Mouse (Mus musculus) neutrophil, adult 5-6 weeks (primary cell): ENCODE results near the gene Ap1b1. TPM values are rescaled to one million over a fixed set of nuclear protein-coding genes. Genes with fewer than 3 reads are reported as not detected.
"Not testable (repeated sequence)": the region's sequence is repeated elsewhere in the genome, so short reads cannot be mapped to it uniquely, and the experiment has no call there.

Experiments used
- ATAC-seq: fragments of 151-379, 151-347 bp; 2 replicates; pipeline ENCODE4 v1.8.0; 2017; ENCODE audit warnings: mild to moderate bottlenecking, moderate TSS enrichment; ENCODE audit not compliant: insufficient number of reproducible peaks, poor library complexity, low FRiP score, severe bottlenecking; ENCODE audit errors: extremely low read depth
- total RNA-seq: library from RNA; stranded (forward); fragments of 200-1000 nt; gene quantifications from 2 replicates; pipeline ENCODE4 v1.2.3, GENCODE M21; 2017

Gene Ap1b1
- total RNA-seq, 1 experiment from 2014 or later, result 37.9 TPM

- ATAC-seq, result not testable (repeated sequence)
Observed at GRCm38 (mm10) chr11:5076843-5077242, 90.2 kb downstream of the Ap1b1 start.

GRCm38 (mm10) chr11:5089147-5089546, 102.5 kb downstream of the Ap1b1 start:
- ATAC-seq, result no peak

- 0 out of 2 replicates have a peak, but pooled peaks have one; percentile 30 for ATAC-seq
Observed at GRCm38 (mm10) chr11:5091706-5092105, 105.1 kb downstream of the Ap1b1 start.

Other genes with a start within 250 kb of the Ap1b1 start
- gene Cabp7, start 240.0 kb upstream of the Ap1b1 start, total RNA-seq, result 0.12 TPM in 1 of 2 replicates, not detected in the other
- gene Nf2, start 137.3 kb upstream of the Ap1b1 start, total RNA-seq, result 44.2 and 44.3 TPM in 2 replicates
- 10.1 and 10.9 TPM in 2 replicates for gene Nipsnap1, start 112.9 kb upstream of the Ap1b1 start, total RNA-seq
- gene Thoc5, start 91.5 kb upstream of the Ap1b1 start, total RNA-seq, result 39.8 and 48.9 TPM in 2 replicates
- gene Nefh, start 38.8 kb upstream of the Ap1b1 start, total RNA-seq, result 0.47 TPM in 1 of 2 replicates, not detected in the other
- gene Rasl10a, start 71.3 kb downstream of the Ap1b1 start, total RNA-seq, result 1.6 and 1.9 TPM in 2 replicates
- gene Gas2l1, start 78.5 kb downstream of the Ap1b1 start, total RNA-seq, result 7.0 and 9.5 TPM in 2 replicates
- gene Rhbdd3, start 112.1 kb downstream of the Ap1b1 start, total RNA-seq, result 4.3 and 5.2 TPM in 2 replicates
- 573 and 592 TPM in 2 replicates for gene Ewsr1, start 112.4 kb downstream of the Ap1b1 start, total RNA-seq
- 13.4 and 15.8 TPM in 2 replicates for gene Emid1, start 165.4 kb downstream of the Ap1b1 start, total RNA-seq